Mouse (Mus musculus) midbrain, embryonic 16.5 days (tissue): ENCODE measurements around the gene Rad54l. TPM values are rescaled to one million over a fixed set of nuclear protein-coding genes. Genes with fewer than 3 reads are reported as not detected.

Experiments used
- polyA plus RNA-seq: library from polyadenylated mRNA; unstranded; fragments of >200 nt; fragmentation: Nextera tagmentation; extraction: Ambion mirVana; gene quantifications from 2 replicates; pipeline ENCODE4 v1.2.1, GENCODE M21; 2015

Gene Rad54l
- polyA plus RNA-seq, 1 experiment from 2014 or later, result 4.6 TPM

Other genes starting within 250 kb of the Rad54l start
- gene Kncn, start 239.3 kb downstream of the Rad54l start, polyA plus RNA-seq, result 0.18 TPM in 1 of 2 replicates, not detected in the other
- gene 6430628N08Rik, start 233.0 kb downstream of the Rad54l start, polyA plus RNA-seq, result 0.48 and 0.55 TPM in 2 replicates
- gene Dmbx1, start 183.8 kb downstream of the Rad54l start, polyA plus RNA-seq, result 6.1 and 12.0 TPM in 2 replicates
- 25.9 and 27.3 TPM in 2 replicates for gene Faah, start 105.8 kb downstream of the Rad54l start, polyA plus RNA-seq
- gene Nsun4, start 69.8 kb downstream of the Rad54l start, polyA plus RNA-seq, result 9.9 and 11.3 TPM in 2 replicates
- 367 and 376 TPM in 2 replicates for gene Uqcrh, start 48.6 kb downstream of the Rad54l start, polyA plus RNA-seq
- 73.7 and 74.6 TPM in 2 replicates for gene Lrrc41, start 48.4 kb downstream of the Rad54l start, polyA plus RNA-seq
- 63.1 and 68.8 TPM in 2 replicates for gene Pomgnt1, start 150 bp upstream of the Rad54l start, polyA plus RNA-seq
- gene Lurap1, start 27.6 kb upstream of the Rad54l start, polyA plus RNA-seq, result 2.1 and 3.1 TPM in 2 replicates
- gene Tspan1, start 43.9 kb upstream of the Rad54l start, polyA plus RNA-seq, result not detected in 2 replicates
- gene 1700042G07Rik, start 49.7 kb upstream of the Rad54l start, polyA plus RNA-seq, result not detected in 2 replicates
- not detected in 2 replicates for gene Gm49337, start 49.7 kb upstream of the Rad54l start, polyA plus RNA-seq
- 80.5 and 94.2 TPM in 2 replicates for gene Pik3r3, start 97.9 kb upstream of the Rad54l start, polyA plus RNA-seq